Mouse (Mus musculus): ENCODE data around the gene Creb3l2.

DNA sequence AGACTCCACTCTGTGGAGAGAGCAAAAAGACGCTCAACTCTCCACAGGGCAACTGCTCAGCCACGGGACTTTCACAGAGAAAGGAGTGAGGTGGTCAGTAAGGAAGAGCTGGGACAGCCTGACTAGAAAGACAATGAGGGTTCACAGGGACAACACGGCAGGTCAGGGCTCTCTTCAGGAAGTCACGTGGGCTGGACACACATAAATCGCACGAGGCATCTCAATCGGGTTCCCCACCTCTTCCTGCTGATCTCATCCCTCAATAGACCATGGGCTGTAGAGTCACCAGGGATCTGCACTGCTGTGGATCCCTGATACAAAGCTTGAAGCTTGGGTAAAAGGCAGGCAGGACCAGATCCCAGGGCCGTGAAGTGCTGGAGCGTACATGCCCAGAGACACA is 88.3 kb downstream of the Creb3l2 start:
- TF ChIP-seq GATA1 (IDR thresholded peaks at IDR 0.05; ENCODE audit: borderline replicate concordance, low read length) (no peak), FLI1 (IDR thresholded peaks at IDR 0.05; ENCODE audit: low read length) (no peak)
